Mouse (Mus musculus): Measurements from ENCODE around the gene Rad54l2. TPM values are rescaled to one million over a fixed set of nuclear protein-coding genes. Genes with fewer than 3 reads are reported as not detected.

The Rad54l2 gene
- polyA plus RNA-seq, 1 experiment from 2014 or later, result 1.7 TPM

DNA sequence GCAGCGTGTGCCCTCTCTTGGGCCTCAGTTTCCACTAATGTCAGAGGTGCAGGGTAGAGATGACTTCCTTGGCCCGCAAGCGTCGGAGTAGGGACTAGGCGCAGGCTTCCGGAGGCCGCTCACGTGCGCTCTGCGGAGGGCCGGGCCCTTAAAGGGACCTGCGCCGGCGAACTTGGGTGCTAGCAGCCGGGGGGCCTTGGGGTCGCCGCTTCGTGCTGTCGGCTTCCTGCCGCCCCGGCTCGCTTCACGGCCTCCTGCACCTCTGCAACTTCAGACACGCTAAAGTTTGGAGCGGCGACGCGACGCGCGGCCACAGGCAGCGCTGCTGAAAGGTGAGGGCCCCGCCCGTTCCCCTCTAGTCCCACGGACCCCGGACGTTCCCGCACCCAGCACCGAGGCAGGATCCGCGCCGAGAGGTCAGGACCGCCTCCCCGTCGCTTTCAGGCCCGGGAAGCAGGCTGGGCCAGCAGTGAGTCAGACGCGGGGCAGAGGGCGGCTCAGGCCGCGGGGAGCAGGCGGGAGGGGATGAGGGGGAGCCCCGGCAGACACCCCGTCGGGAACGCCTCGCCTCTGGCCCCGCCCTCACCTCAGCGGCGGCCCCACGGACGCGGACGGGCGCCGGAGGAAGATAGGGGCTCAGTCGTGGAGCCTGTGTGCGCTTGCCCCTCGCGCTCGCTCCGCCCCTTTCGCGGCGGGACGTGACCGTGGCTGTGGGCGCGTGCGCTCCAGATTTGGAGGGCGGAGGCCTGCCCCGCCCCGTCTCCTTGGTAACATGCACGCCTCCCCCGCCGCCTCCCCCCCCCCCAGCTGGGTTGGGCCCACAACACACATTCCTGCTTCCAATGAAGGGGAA lies 103.5 kb downstream of the Rad54l2 start, which contains the start of gene Tex264:
Gene Tex264, minus strand, starts transcription at position 679 of the 853 bp plus-strand sequence.
- WGBS (ENCODE audit: insufficient replicate concordance), result under 1% methylated on average over 69 of the region's 86 CpGs
- peaks cover 19% of the 10 kb centered on the region for H3K4me1 ChIP-seq (ENCODE audit: insufficient read depth)
- H3K4me3 ChIP-seq (ENCODE audit: low read depth, low read length), result peak within 1 kb of the TSS; percentile 77
- H3K4me2 ChIP-seq (ENCODE audit: low read depth, low read length), result peak within 1 kb of the TSS; percentile 99
- peak; percentile 83 for DNase-seq
- TF ChIP-seq EP300 (IDR thresholded peaks at IDR 0.05; ENCODE audit: low read depth), result no peak
- no peak for TF ChIP-seq CTCF (IDR thresholded peaks at IDR 0.05; ENCODE audit: low read depth)
- no peaks in the 10 kb centered on the region for H3K9me3 ChIP-seq (ENCODE audit: low read length)
- peak within 1 kb of the TSS; percentile 77 for H3K27ac ChIP-seq (ENCODE audit: low read depth)
- ATAC-seq, result peak; percentile 84
- no peaks in the 10 kb centered on the region for H3K36me3 ChIP-seq (replicated peaks; ENCODE audit: insufficient read depth, low read length)
- H3K9ac ChIP-seq (replicated peaks), result peak within 1 kb of the TSS; percentile 76
- no peaks in the 10 kb centered on the region for H3K27me3 ChIP-seq (ENCODE audit: insufficient read depth, low read length)

DNA sequence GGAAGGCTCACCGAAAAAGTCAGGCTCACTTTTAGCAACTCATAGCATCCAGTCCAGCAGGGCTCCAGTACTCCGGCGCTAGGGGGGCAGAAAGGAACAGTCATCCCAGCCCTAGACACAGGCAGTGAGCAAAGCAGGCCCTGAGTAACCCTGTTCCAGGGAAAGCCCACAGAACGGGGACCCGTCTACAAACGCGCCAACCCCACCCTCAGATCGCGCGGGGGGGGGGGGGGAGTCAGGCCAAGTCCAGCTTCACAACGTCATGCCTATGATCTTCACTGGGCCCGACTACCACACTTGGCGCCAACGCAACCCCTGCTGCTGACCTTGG lies 104.1 kb downstream of the Rad54l2 start:
- peak overlapping the region; percentile 99 for H3K4me2 ChIP-seq (ENCODE audit: low read depth, low read length)
- H3K9ac ChIP-seq (replicated peaks), result peak overlapping the region; percentile 76
- 0 out of 2 replicates have a peak, but pooled peaks cover 3% of the 10 kb centered on the region for H3K36me3 ChIP-seq (replicated peaks; ENCODE audit: insufficient read depth, low read length)
- ATAC-seq (peak; percentile 2; the same call in 1 of the 2 replicates), DNase-seq (no peak)
- H3K27me3 ChIP-seq (ENCODE audit: insufficient read depth, low read length), result no peaks in the 10 kb centered on the region
- H3K4me1 ChIP-seq (ENCODE audit: insufficient read depth), result peaks cover 19% of the 10 kb centered on the region
- WGBS (ENCODE audit: insufficient replicate concordance), result 3% methylated on average over 13 of the region's 14 CpGs
- peak overlapping the region; percentile 77 for H3K4me3 ChIP-seq (ENCODE audit: low read depth, low read length)
- no peaks in the 10 kb centered on the region for H3K9me3 ChIP-seq (ENCODE audit: low read length)
- H3K27ac ChIP-seq (ENCODE audit: low read depth), result peak overlapping the region; percentile 77; the same call in 1 of the 2 replicates
- TF ChIP-seq CTCF (IDR thresholded peaks at IDR 0.05; ENCODE audit: low read depth), result no peak
- TF ChIP-seq EP300 (IDR thresholded peaks at IDR 0.05; ENCODE audit: low read depth), result no peak

DNA sequence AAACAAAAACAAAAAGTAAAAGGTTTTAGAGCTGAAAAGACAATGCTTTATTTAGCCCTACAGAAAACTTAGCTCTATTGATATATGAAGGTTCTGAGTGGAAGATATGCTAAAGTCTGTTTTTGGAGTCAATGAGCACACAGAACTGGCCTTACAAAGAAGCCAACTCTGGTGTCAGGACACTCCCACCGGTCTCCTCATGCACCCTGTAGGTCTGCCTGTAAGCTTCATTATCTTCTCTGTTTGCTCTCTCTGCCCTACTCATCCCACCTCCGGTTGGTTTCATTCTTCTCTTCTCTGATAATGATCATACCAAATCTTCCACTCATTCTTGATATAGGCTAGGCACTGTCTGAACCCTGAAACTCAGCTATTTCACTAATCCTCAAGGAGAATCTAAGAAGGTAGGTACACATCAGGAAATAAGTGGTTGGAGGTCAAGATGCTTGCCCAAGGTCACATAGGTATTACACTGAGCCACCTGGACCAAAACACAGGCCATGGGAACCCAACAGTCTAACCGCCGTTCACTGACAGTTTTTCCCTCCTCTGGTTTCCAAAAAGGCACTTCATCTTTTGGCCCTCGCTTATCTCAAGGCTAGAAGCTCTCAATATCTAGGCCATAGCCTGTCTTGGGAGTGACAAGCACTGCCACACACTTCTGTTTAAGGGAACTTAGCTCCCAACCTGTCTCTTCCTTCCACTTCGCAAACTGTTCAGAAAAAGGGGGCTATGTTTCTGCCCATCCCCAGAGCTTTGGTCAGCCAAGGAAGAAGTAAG lies 104.7 kb downstream of the Rad54l2 start:
- TF ChIP-seq EP300 (IDR thresholded peaks at IDR 0.05; ENCODE audit: low read depth) (no peak), CTCF (IDR thresholded peaks at IDR 0.05; ENCODE audit: low read depth) (no peak)
- no peak for DNase-seq
- H3K9ac ChIP-seq (replicated peaks), result peak overlapping the region; percentile 76; the same call in 1 of the 2 replicates
- peak overlapping the region; percentile 77 for H3K4me3 ChIP-seq (ENCODE audit: low read depth, low read length)
- H3K36me3 ChIP-seq (replicated peaks; ENCODE audit: insufficient read depth, low read length), result 0 out of 2 replicates have a peak, but pooled peaks cover 7% of the 10 kb centered on the region
- H3K27me3 ChIP-seq (ENCODE audit: insufficient read depth, low read length), result no peaks in the 10 kb centered on the region
- no peak for ATAC-seq
- H3K4me2 ChIP-seq (ENCODE audit: low read depth, low read length), result peak overlapping the region; percentile 99
- no peaks in the 10 kb centered on the region for H3K9me3 ChIP-seq (ENCODE audit: low read length)
- 42% methylated on average over 6 of the region's 6 CpGs for WGBS (ENCODE audit: insufficient replicate concordance)
- H3K27ac ChIP-seq (ENCODE audit: low read depth), result no peak overlapping the region
- peaks cover 19% of the 10 kb centered on the region for H3K4me1 ChIP-seq (ENCODE audit: insufficient read depth)

DNA sequence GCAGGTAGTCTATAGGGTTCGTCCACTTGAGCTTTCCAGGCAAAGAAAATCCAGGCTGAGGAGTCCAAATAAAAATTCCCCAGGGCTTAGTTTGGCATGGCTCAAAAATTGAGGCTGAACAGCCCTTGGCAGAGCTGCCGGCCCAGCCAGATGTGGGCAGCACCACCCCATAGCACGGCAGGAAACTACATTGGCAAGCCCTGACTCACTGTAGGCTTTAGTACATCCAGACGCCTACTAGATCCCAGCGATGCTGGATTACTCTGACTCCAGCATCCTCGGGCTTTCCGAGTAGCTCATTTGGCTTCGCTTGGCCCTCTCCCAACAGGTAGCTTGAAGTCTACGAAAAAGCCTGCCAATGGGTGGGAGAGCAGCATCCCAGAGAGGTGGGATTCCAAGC lies 108.0 kb downstream of the Rad54l2 start:
- Histone ChIP-seq H3K9me3 (ENCODE audit: low read length) (no peaks in the 10 kb centered on the region), H3K36me3 (replicated peaks; ENCODE audit: insufficient read depth, low read length) (0 out of 2 replicates have a peak, but pooled peaks cover 10% of the 10 kb centered on the region), H3K9ac (replicated peaks) (no peak overlapping the region), H3K4me2 (ENCODE audit: low read depth, low read length) (no peak overlapping the region), H3K4me1 (ENCODE audit: insufficient read depth) (peaks cover 16% of the 10 kb centered on the region), H3K4me3 (ENCODE audit: low read depth, low read length) (no peak overlapping the region), H3K27ac (ENCODE audit: low read depth) (no peak overlapping the region), H3K27me3 (ENCODE audit: insufficient read depth, low read length) (no peaks in the 10 kb centered on the region)
- ATAC-seq (no peak), DNase-seq (no peak)
- 79% methylated on average over 9 of the region's 9 CpGs for WGBS (ENCODE audit: insufficient replicate concordance)
- TF ChIP-seq EP300 (IDR thresholded peaks at IDR 0.05; ENCODE audit: low read depth) (no peak), CTCF (IDR thresholded peaks at IDR 0.05; ENCODE audit: low read depth) (no peak)

DNA sequence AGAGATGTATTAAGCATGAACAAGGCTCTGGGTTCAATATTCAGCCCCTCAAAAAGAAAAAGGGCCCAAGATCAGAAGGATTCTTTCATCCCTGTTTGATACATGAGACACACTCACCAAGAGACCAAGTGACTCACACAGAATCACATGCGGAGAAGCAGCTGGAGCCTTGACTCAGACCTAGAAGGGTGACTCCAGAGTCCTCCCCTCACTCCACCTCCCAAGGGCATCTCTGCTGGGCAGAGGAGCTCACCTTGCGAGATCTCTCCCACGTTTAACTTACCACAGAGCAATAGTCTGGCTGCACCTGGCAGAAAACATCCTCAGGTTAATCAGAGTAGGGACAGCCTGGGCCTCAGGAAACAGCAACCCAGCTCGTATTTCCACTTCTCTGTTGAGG lies 110.8 kb downstream of the Rad54l2 start:
- Histone ChIP-seq H3K4me2 (ENCODE audit: low read depth, low read length) (no peak overlapping the region), H3K4me1 (ENCODE audit: insufficient read depth) (no peaks in the 10 kb centered on the region), H3K27me3 (ENCODE audit: insufficient read depth, low read length) (no peaks in the 10 kb centered on the region), H3K36me3 (replicated peaks; ENCODE audit: insufficient read depth, low read length) (0 out of 2 replicates have a peak, but pooled peaks cover 12% of the 10 kb centered on the region), H3K4me3 (ENCODE audit: low read depth, low read length) (no peak overlapping the region), H3K27ac (ENCODE audit: low read depth) (no peak overlapping the region), H3K9me3 (ENCODE audit: low read length) (no peaks in the 10 kb centered on the region), H3K9ac (replicated peaks) (no peak overlapping the region)
- no peak for TF ChIP-seq CTCF (IDR thresholded peaks at IDR 0.05; ENCODE audit: low read depth)
- TF ChIP-seq EP300 (IDR thresholded peaks at IDR 0.05; ENCODE audit: low read depth), result no peak
- DNase-seq (no peak), ATAC-seq (no peak)
- WGBS (ENCODE audit: insufficient replicate concordance), result 85% methylated on average over 4 of the region's 4 CpGs

DNA sequence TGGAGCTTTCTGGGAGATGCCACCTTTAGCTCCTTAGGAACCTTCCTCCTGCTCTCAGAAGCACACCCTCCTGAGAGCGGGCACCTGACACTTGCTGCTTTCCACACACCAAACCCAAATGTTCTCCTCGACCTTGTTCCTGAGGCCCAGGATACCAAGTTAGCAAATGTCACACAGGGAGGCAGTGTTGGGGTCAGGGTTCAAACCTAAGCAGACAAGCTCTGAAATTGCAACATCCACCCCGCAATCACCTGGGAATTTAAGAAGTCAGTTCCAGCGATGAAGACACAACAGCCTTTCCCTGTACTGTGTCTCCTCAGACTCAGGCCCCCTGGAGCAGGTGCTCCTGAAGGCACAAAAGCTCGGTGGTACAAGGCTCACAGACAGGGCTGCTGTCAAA lies 111.3 kb downstream of the Rad54l2 start:
- Histone ChIP-seq H3K4me2 (ENCODE audit: low read depth, low read length) (no peak overlapping the region), H3K9me3 (ENCODE audit: low read length) (no peaks in the 10 kb centered on the region), H3K36me3 (replicated peaks; ENCODE audit: insufficient read depth, low read length) (peaks cover 17% of the 10 kb centered on the region; the same call in 1 of the 2 replicates), H3K27me3 (ENCODE audit: insufficient read depth, low read length) (no peaks in the 10 kb centered on the region), H3K4me3 (ENCODE audit: low read depth, low read length) (no peak overlapping the region), H3K4me1 (ENCODE audit: insufficient read depth) (no peaks in the 10 kb centered on the region), H3K27ac (ENCODE audit: low read depth) (no peak overlapping the region), H3K9ac (replicated peaks) (no peak overlapping the region)
- ATAC-seq (peak; percentile 44; the same call in 1 of the 2 replicates), DNase-seq (no peak)
- 67% methylated on average over 5 of the region's 5 CpGs for WGBS (ENCODE audit: insufficient replicate concordance)
- TF ChIP-seq CTCF (IDR thresholded peaks at IDR 0.05; ENCODE audit: low read depth) (no peak), EP300 (IDR thresholded peaks at IDR 0.05; ENCODE audit: low read depth) (no peak)

Data from liver, postnatal 0 days (tissue).